Mouse (Mus musculus) brain, embryonic 14.5 days (tissue): ENCODE results near the gene Gfap.

Experiments
- CTCF ChIP-seq: fragments of 200-500 bp; IDR thresholded peaks from 2 replicates; pipeline ENCODE4 v1.5.1; 2012; ENCODE audit warnings: inconsistent platforms, mild to moderate bottlenecking, moderate library complexity, borderline replicate concordance; ENCODE audit not compliant: insufficient read depth, insufficient read length; ENCODE audit errors: extremely low read depth
- POLR2A ChIP-seq: fragments of 200-500 bp; IDR thresholded peaks from 2 replicates; pipeline ENCODE4 v1.6.1; 2012; ENCODE audit warnings: mild to moderate bottlenecking, inconsistent platforms, borderline replicate concordance; ENCODE audit not compliant: poor library complexity, insufficient read depth, insufficient read length, severe bottlenecking; ENCODE audit errors: extremely low read depth

- no peak for TF ChIP-seq CTCF
- no peak for TF ChIP-seq POLR2A
Observed at GRCm38 (mm10) chr11:102898408-102898807, 2.3 kb downstream of the Gfap start.
